Mouse (Mus musculus): ENCODE measurements around the gene Fcho2. TPM values are rescaled to one million over a fixed set of nuclear protein-coding genes. Genes with fewer than 3 reads are reported as not detected.

Fcho2 gene
- polyA plus RNA-seq, 1 experiment: 98.5 TPM

- Histone ChIP-seq H3K27ac (ENCODE audit: insufficient read depth, low read length) (no peak overlapping the region), H3K4me1 (ENCODE audit: control insufficient read depth, insufficient read depth, low read length) (no peaks in the 10 kb centered on the region), H3K27me3 (ENCODE audit: control insufficient read depth, insufficient read depth, low read length, poor library complexity, severe bottlenecking) (peaks cover 3% of the 10 kb centered on the region; the same call in 1 of the 2 replicates), H3K9ac (ENCODE audit: low read depth, poor library complexity, severe bottlenecking) (no peak overlapping the region), H3K36me3 (ENCODE audit: control insufficient read depth, insufficient read depth, low read length, poor library complexity, severe bottlenecking) (no peaks in the 10 kb centered on the region), H3K9me3 (replicated peaks; ENCODE audit: control insufficient read depth, insufficient read depth, low read length, poor library complexity, severe bottlenecking) (no peaks in the 10 kb centered on the region), H3K4me3 (ENCODE audit: low read depth, low read length) (no peak overlapping the region)
- no peak for TF ChIP-seq EP300 (IDR thresholded peaks at IDR 0.05; ENCODE audit: insufficient read depth, low read depth, low read length)
- TF ChIP-seq POLR2A (IDR thresholded peaks at IDR 0.05; ENCODE audit: insufficient read depth, low read length): no peak
- TF ChIP-seq CTCF (IDR thresholded peaks at IDR 0.05; ENCODE audit: low read depth, low read length): no peak
Measured at GRCm38 (mm10) chr13:98695546-98695945, 119.7 kb downstream of the Fcho2 start.

GRCm38 (mm10) chr13:98694773-98695314 lies 120.4 kb downstream of the Fcho2 start, which contains the start of gene Tmem171:
Gene Tmem171, minus strand, starts transcription at chr13:98694834.
- Histone ChIP-seq H3K27me3 (ENCODE audit: control insufficient read depth, insufficient read depth, low read length, poor library complexity, severe bottlenecking) (peaks cover 3% of the 10 kb centered on the region; the same call in 1 of the 2 replicates), H3K4me1 (ENCODE audit: control insufficient read depth, insufficient read depth, low read length) (no peaks in the 10 kb centered on the region), H3K36me3 (ENCODE audit: control insufficient read depth, insufficient read depth, low read length, poor library complexity, severe bottlenecking) (no peaks in the 10 kb centered on the region), H3K9ac (ENCODE audit: low read depth, poor library complexity, severe bottlenecking) (peak within 1 kb of the TSS; percentile 57; the same call in 1 of the 2 replicates), H3K4me3 (ENCODE audit: low read depth, low read length) (peak within 1 kb of the TSS; percentile 52), H3K27ac (ENCODE audit: insufficient read depth, low read length) (no peak within 1 kb of the TSS), H3K9me3 (replicated peaks; ENCODE audit: control insufficient read depth, insufficient read depth, low read length, poor library complexity, severe bottlenecking) (no peaks in the 10 kb centered on the region)
- no peak for TF ChIP-seq CTCF (IDR thresholded peaks at IDR 0.05; ENCODE audit: low read depth, low read length)
- no peak for TF ChIP-seq EP300 (IDR thresholded peaks at IDR 0.05; ENCODE audit: insufficient read depth, low read depth, low read length)
- no peak for TF ChIP-seq POLR2A (IDR thresholded peaks at IDR 0.05; ENCODE audit: insufficient read depth, low read length)

GRCm38 (mm10) chr13:98693316-98693715 lies 121.9 kb downstream of the Fcho2 start:
- Histone ChIP-seq H3K4me1 (ENCODE audit: control insufficient read depth, insufficient read depth, low read length) (no peaks in the 10 kb centered on the region), H3K27me3 (ENCODE audit: control insufficient read depth, insufficient read depth, low read length, poor library complexity, severe bottlenecking) (peaks cover 3% of the 10 kb centered on the region; the same call in 1 of the 2 replicates), H3K36me3 (ENCODE audit: control insufficient read depth, insufficient read depth, low read length, poor library complexity, severe bottlenecking) (no peaks in the 10 kb centered on the region), H3K9me3 (replicated peaks; ENCODE audit: control insufficient read depth, insufficient read depth, low read length, poor library complexity, severe bottlenecking) (no peaks in the 10 kb centered on the region), H3K27ac (ENCODE audit: insufficient read depth, low read length) (no peak overlapping the region), H3K9ac (ENCODE audit: low read depth, poor library complexity, severe bottlenecking) (no peak overlapping the region), H3K4me3 (ENCODE audit: low read depth, low read length) (no peak overlapping the region)
- TF ChIP-seq POLR2A (IDR thresholded peaks at IDR 0.05; ENCODE audit: insufficient read depth, low read length) (no peak), EP300 (IDR thresholded peaks at IDR 0.05; ENCODE audit: insufficient read depth, low read depth, low read length) (no peak), CTCF (IDR thresholded peaks at IDR 0.05; ENCODE audit: low read depth, low read length) (no peak)

GRCm38 (mm10) chr13:98691956-98692515 lies 123.2 kb downstream of the Fcho2 start:
- TF ChIP-seq CTCF (IDR thresholded peaks at IDR 0.05; ENCODE audit: low read depth, low read length) (no peak), POLR2A (IDR thresholded peaks at IDR 0.05; ENCODE audit: insufficient read depth, low read length) (no peak), EP300 (IDR thresholded peaks at IDR 0.05; ENCODE audit: insufficient read depth, low read depth, low read length) (no peak)
- Histone ChIP-seq H3K27ac (ENCODE audit: insufficient read depth, low read length) (no peak overlapping the region), H3K4me3 (ENCODE audit: low read depth, low read length) (no peak overlapping the region), H3K27me3 (ENCODE audit: control insufficient read depth, insufficient read depth, low read length, poor library complexity, severe bottlenecking) (peaks cover 3% of the 10 kb centered on the region; the same call in 1 of the 2 replicates), H3K36me3 (ENCODE audit: control insufficient read depth, insufficient read depth, low read length, poor library complexity, severe bottlenecking) (no peaks in the 10 kb centered on the region), H3K9ac (ENCODE audit: low read depth, poor library complexity, severe bottlenecking) (no peak overlapping the region), H3K9me3 (replicated peaks; ENCODE audit: control insufficient read depth, insufficient read depth, low read length, poor library complexity, severe bottlenecking) (no peaks in the 10 kb centered on the region), H3K4me1 (ENCODE audit: control insufficient read depth, insufficient read depth, low read length) (no peaks in the 10 kb centered on the region)

GRCm38 (mm10) chr13:98690886-98691285 lies 124.4 kb downstream of the Fcho2 start:
- Histone ChIP-seq H3K27ac (ENCODE audit: insufficient read depth, low read length) (no peak overlapping the region), H3K4me3 (ENCODE audit: low read depth, low read length) (no peak overlapping the region), H3K36me3 (ENCODE audit: control insufficient read depth, insufficient read depth, low read length, poor library complexity, severe bottlenecking) (no peaks in the 10 kb centered on the region), H3K9me3 (replicated peaks; ENCODE audit: control insufficient read depth, insufficient read depth, low read length, poor library complexity, severe bottlenecking) (no peaks in the 10 kb centered on the region), H3K9ac (ENCODE audit: low read depth, poor library complexity, severe bottlenecking) (no peak overlapping the region), H3K4me1 (ENCODE audit: control insufficient read depth, insufficient read depth, low read length) (no peaks in the 10 kb centered on the region), H3K27me3 (ENCODE audit: control insufficient read depth, insufficient read depth, low read length, poor library complexity, severe bottlenecking) (0 out of 2 replicates have a peak, but pooled peaks cover 3% of the 10 kb centered on the region)
- no peak for TF ChIP-seq EP300 (IDR thresholded peaks at IDR 0.05; ENCODE audit: insufficient read depth, low read depth, low read length)
- no peak for TF ChIP-seq CTCF (IDR thresholded peaks at IDR 0.05; ENCODE audit: low read depth, low read length)
- no peak for TF ChIP-seq POLR2A (IDR thresholded peaks at IDR 0.05; ENCODE audit: insufficient read depth, low read length)

All from ES-Bruce4 (cell line).